Mouse (Mus musculus): ENCODE measurements at regions not wholly inside any gene's neighbourhood (a gene's known extent, or its start where the extent isn't known, plus 50 kb on each side); places are given as distances from the start of the nearest gene placed in this dataset.
A peak's percentile ranks its signal among the peaks of the same experiment; 100 is the strongest.

GRCm38 (mm10) chr11:117036977-117037376 is 78.0 kb upstream of the Sec14l1 start:
- no peak for DNase-seq (ENCODE audit: low read depth, low spot score)

- DNase-seq (ENCODE audit: low read depth, low spot score): peak; percentile 41
These were observed 76.5 kb upstream of the Sec14l1 start for GRCm38 (mm10) chr11:117038282-117039106.

- DNase-seq (ENCODE audit: low read depth, low spot score): no peak
These were observed 74.1 kb upstream of the Sec14l1 start for GRCm38 (mm10) chr11:117040829-117041228.

GRCm38 (mm10) chr11:117042336-117042735 is 72.6 kb upstream of the Sec14l1 start:
- no peak for DNase-seq (ENCODE audit: low read depth, low spot score)

GRCm38 (mm10) chr11:117043524-117043923 is 71.4 kb upstream of the Sec14l1 start:
- peak; percentile 59 for DNase-seq (ENCODE audit: low read depth, low spot score)

- no peak for DNase-seq (ENCODE audit: low read depth, low spot score)
These were observed 70.2 kb upstream of the Sec14l1 start for GRCm38 (mm10) chr11:117044731-117045130.

GRCm38 (mm10) chr11:117046636-117047035 is 68.3 kb upstream of the Sec14l1 start:
- DNase-seq (ENCODE audit: low read depth, low spot score): no peak

- DNase-seq (ENCODE audit: low read depth, low spot score): no peak
These were observed 67.6 kb upstream of the Sec14l1 start for GRCm38 (mm10) chr11:117047172-117047950.

GRCm38 (mm10) chr11:117048911-117049310 is 66.1 kb upstream of the Sec14l1 start:
- no peak for DNase-seq (ENCODE audit: low read depth, low spot score)

- no peak for DNase-seq (ENCODE audit: low read depth, low spot score)
These were observed 64.2 kb upstream of the Sec14l1 start for GRCm38 (mm10) chr11:117050788-117051187.

- DNase-seq (ENCODE audit: low read depth, low spot score): peak; percentile 84
These were observed 58.0 kb upstream of the Sec14l1 start for GRCm38 (mm10) chr11:117056958-117057357.

GRCm38 (mm10) chr11:117057451-117057850 is 57.5 kb upstream of the Sec14l1 start:
- no peak for DNase-seq (ENCODE audit: low read depth, low spot score)

- DNase-seq (ENCODE audit: low read depth, low spot score): no peak
These were observed 55.8 kb upstream of the Sec14l1 start for GRCm38 (mm10) chr11:117059120-117059519.

GRCm38 (mm10) chr11:117059981-117060705 is 54.8 kb upstream of the Sec14l1 start:
- no peak for DNase-seq (ENCODE audit: low read depth, low spot score)

GRCm38 (mm10) chr11:117060706-117061337 is 54.1 kb upstream of the Sec14l1 start:
- DNase-seq (ENCODE audit: low read depth, low spot score): no peak

- DNase-seq (ENCODE audit: low read depth, low spot score): no peak
These were observed 52.0 kb upstream of the Sec14l1 start for GRCm38 (mm10) chr11:117062772-117063499.
